19 mouse cellular contexts compared by ENCODE assay signal in genomic region chr17:42753791-42754190, GRCm38 (mm10). TPM values are rescaled to one million over a fixed set of nuclear protein-coding genes. Genes with fewer than 3 reads are reported as not detected.
"Had no signal": no experiment of that assay in that cellular context is flagged by ENCODE, and none has a peak within 500 bp of the region (broad histone marks: within the 10 kb centered on the region; RNA-seq: fewer than 3 reads in every experiment).

No protein-coding gene starts in this region.

- H3K27ac ChIP-seq: hindbrain, embryonic 13.5 days; hindbrain, postnatal 0 days; kidney, postnatal 0 days; layer of hippocampus, adult 2 months; limb, embryonic 12.5 days; liver, embryonic 14.5 days; midbrain, embryonic 12.5 days; neural tube, embryonic 13.5 days; stomach, embryonic 15.5 days had no signal

- H3K9me3 ChIP-seq: hindbrain, embryonic 13.5 days; limb, embryonic 12.5 days; midbrain, embryonic 12.5 days; neural tube, embryonic 13.5 days; stomach, embryonic 15.5 days had no signal

- ATAC-seq: hindbrain, postnatal 0 days; midbrain, embryonic 16.5 days had no signal

- H3K4me1 ChIP-seq: hindbrain, embryonic 13.5 days; limb, embryonic 12.5 days; midbrain, embryonic 12.5 days; neural tube, embryonic 13.5 days; stomach, embryonic 15.5 days had no signal

- H3K27me3 ChIP-seq: hindbrain, embryonic 13.5 days; limb, embryonic 12.5 days; midbrain, embryonic 12.5 days; neural tube, embryonic 13.5 days; stomach, embryonic 15.5 days had no signal

- DNase-seq: liver; lung, embryonic 14.5 days; retina, postnatal 1 day; right cerebral cortex, postnatal 4 days; spleen, adult 18-20 months; thymus, adult 2 months; thymus, postnatal 36 days had no signal

- H3K36me3 ChIP-seq: hindbrain, embryonic 13.5 days; limb, embryonic 12.5 days; midbrain, embryonic 12.5 days; neural tube, embryonic 13.5 days; stomach, embryonic 15.5 days had no signal

- H3K9ac ChIP-seq: hindbrain, embryonic 13.5 days; limb, embryonic 12.5 days; liver, embryonic 14.5 days; lung, embryonic 14.5 days; midbrain, embryonic 12.5 days; neural tube, embryonic 13.5 days; stomach, embryonic 15.5 days had no signal

- H3K4me2 ChIP-seq: hindbrain, embryonic 13.5 days; limb, embryonic 12.5 days; lung, embryonic 14.5 days; midbrain, embryonic 12.5 days; neural tube, embryonic 13.5 days; stomach, embryonic 15.5 days had no signal

- H3K4me3 ChIP-seq: hindbrain, embryonic 13.5 days; layer of hippocampus, adult 2 months; limb, embryonic 12.5 days; midbrain, embryonic 12.5 days; neural tube, embryonic 13.5 days; stomach, embryonic 15.5 days had no signal

RNA-seq across cellular contexts. Expression of gene Adgrf2, which starts 11.8 kb away (rescaled TPM):
- total RNA-seq: megakaryocyte-erythroid progenitor cell, adult 5-6 weeks had no signal
- polyA plus RNA-seq: intestine, embryonic 14.5 days; liver, embryonic 14.5 days; neural tube, embryonic 13.5 days had no signal
